Mouse (Mus musculus) stomach, postnatal 0 days (tissue): ENCODE results near the gene Chmp6.

Source experiments
- CTCF ChIP-seq: IDR thresholded peaks from 2 replicates; pipeline ENCODE4 v1.5.1; 2016; ENCODE audit warnings: antibody characterized with exemption, low read depth, mild to moderate bottlenecking, moderate library complexity
- EP300 ChIP-seq: optimal IDR thresholded peaks from 2 replicates; pipeline ENCODE3; 2016; ENCODE audit warnings: antibody characterized with exemption

DNA sequence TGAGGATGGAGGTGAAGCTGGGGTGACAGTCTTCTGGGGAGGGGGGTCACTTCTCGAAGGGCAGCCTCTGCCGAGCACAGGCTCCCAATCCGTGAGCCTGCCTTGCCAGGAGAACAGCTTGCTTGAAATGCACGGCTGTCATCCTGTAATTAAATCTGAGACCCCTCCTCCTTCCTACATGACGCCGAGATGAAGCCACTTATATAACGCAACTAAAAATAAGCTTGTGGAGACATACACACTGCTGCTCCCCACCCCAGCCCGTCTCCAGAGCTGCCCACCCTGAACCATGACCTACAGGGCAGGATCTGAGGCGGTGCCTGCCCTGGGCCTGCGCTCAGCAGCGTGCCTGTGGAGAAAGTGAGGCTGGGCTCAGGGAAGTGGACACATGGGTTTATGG is 26.9 kb downstream of the Chmp6 start:
- TF ChIP-seq CTCF (no peak), EP300 (no peak)
